In genomic region chr4:97871770-97872439, GRCm38 (mm10) we compare ENCODE assay signal across 8 mouse cellular contexts.
DNase-seq lines count a peak whose midpoint lies in the region; ATAC-seq and TF ChIP-seq lines count a peak whose summit lies in the region.

No protein-coding gene starts in this region.

- ATAC-seq in embryonic facial prominence, embryonic 11.5 days (replicated peaks; ENCODE audit: insufficient number of reproducible peaks, low FRiP score, low TSS enrichment, low read depth): no peak
- ATAC-seq in hindbrain, embryonic 13.5 days (ENCODE audit: low FRiP score): no peak
- no peak for ATAC-seq in midbrain, embryonic 14.5 days (ENCODE audit: low FRiP score, low TSS enrichment)

- DNase-seq in layer of hippocampus, adult 2 months (ENCODE audit: low spot score in 2 of 2): peak in 1 of 2 experiments; percentile 22
- no peak for DNase-seq in layer of hippocampus, postnatal 10 days (ENCODE audit: low spot score in 2 of 2)
- no peak for DNase-seq in embryonic facial prominence, embryonic 11.5 days (ENCODE audit: low spot score)
- DNase-seq in midbrain, embryonic 14.5 days: peak; percentile 12
- no peak for DNase-seq in frontal cortex, postnatal 14 days (ENCODE audit: low spot score in 2 of 2)
- DNase-seq in thymus, adult 2 months: no peak
- no peak for DNase-seq in natural killer cell, adult 2 months (ENCODE audit: low spot score in 2 of 2)

- no peaks in the 10 kb centered on the region for H3K36me3 ChIP-seq in embryonic facial prominence, embryonic 11.5 days (replicated peaks; ENCODE audit: control insufficient read depth, insufficient read depth, low read depth, low read length)
- H3K36me3 ChIP-seq in hindbrain, embryonic 13.5 days: no peaks in the 10 kb centered on the region
- H3K36me3 ChIP-seq in midbrain, embryonic 14.5 days (ENCODE audit: control insufficient read depth, insufficient read depth, low read length): no peaks in the 10 kb centered on the region
- H3K36me3 ChIP-seq in thymus, adult 2 months (ENCODE audit: control insufficient read depth, insufficient read depth, low read length): no peaks in the 10 kb centered on the region

- no peaks in the 10 kb centered on the region for H3K9me3 ChIP-seq in embryonic facial prominence, embryonic 11.5 days (replicated peaks; ENCODE audit: control insufficient read depth, low read length)
- H3K9me3 ChIP-seq in hindbrain, embryonic 13.5 days: no peaks in the 10 kb centered on the region
- no peaks in the 10 kb centered on the region for H3K9me3 ChIP-seq in midbrain, embryonic 14.5 days (ENCODE audit: control insufficient read depth, low read length)

- no peak overlapping the region for H3K4me3 ChIP-seq in layer of hippocampus, adult 2 months
- no peak overlapping the region for H3K4me3 ChIP-seq in embryonic facial prominence, embryonic 11.5 days (ENCODE audit: low read depth, low read length)
- H3K4me3 ChIP-seq in hindbrain, embryonic 13.5 days: no peak overlapping the region
- no peak overlapping the region for H3K4me3 ChIP-seq in midbrain, embryonic 14.5 days (replicated peaks; ENCODE audit: low read depth, low read length)
- H3K4me3 ChIP-seq in thymus, adult 2 months (ENCODE audit: control insufficient read depth, insufficient read depth, low read length): no peak overlapping the region

- WGBS in embryonic facial prominence, embryonic 11.5 days: 41% methylated on average over 9 of the region's 9 CpGs
- WGBS in hindbrain, embryonic 13.5 days: 42% methylated on average over 9 of the region's 9 CpGs
- WGBS in midbrain, embryonic 14.5 days: 46% methylated on average over 9 of the region's 9 CpGs
- WGBS in thymus, adult 2 months: 87% methylated on average over 9 of the region's 9 CpGs

- no peak for TF ChIP-seq CTCF in layer of hippocampus, adult 2 months (conservative IDR thresholded peaks at IDR 0.05)
- no peak for TF ChIP-seq CTCF in thymus, adult 2 months (IDR thresholded peaks at IDR 0.05; ENCODE audit: borderline replicate concordance, control insufficient read depth, extremely low read depth, insufficient read depth, low read length, poor library complexity)

- H3K4me2 ChIP-seq in embryonic facial prominence, embryonic 11.5 days (ENCODE audit: low read depth, low read length): no peak overlapping the region
- no peak overlapping the region for H3K4me2 ChIP-seq in hindbrain, embryonic 13.5 days
- H3K4me2 ChIP-seq in midbrain, embryonic 14.5 days (ENCODE audit: low read length): no peak overlapping the region

- TF ChIP-seq POLR2A in thymus, adult 2 months (IDR thresholded peaks at IDR 0.05; ENCODE audit: control insufficient read depth, extremely low read depth, insufficient read depth, low read length, poor library complexity): no peak

- H3K27me3 ChIP-seq in embryonic facial prominence, embryonic 11.5 days (ENCODE audit: control insufficient read depth, insufficient read depth, low read length): no peaks in the 10 kb centered on the region
- no peaks in the 10 kb centered on the region for H3K27me3 ChIP-seq in hindbrain, embryonic 13.5 days
- no peaks in the 10 kb centered on the region for H3K27me3 ChIP-seq in midbrain, embryonic 14.5 days (ENCODE audit: control insufficient read depth, insufficient read depth, low read length)
- H3K27me3 ChIP-seq in thymus, adult 2 months (ENCODE audit: control insufficient read depth, insufficient read depth, low read length): no peaks in the 10 kb centered on the region

- peaks cover 4% of the 10 kb centered on the region for H3K4me1 ChIP-seq in embryonic facial prominence, embryonic 11.5 days (ENCODE audit: control insufficient read depth, insufficient read depth, low read length)
- H3K4me1 ChIP-seq in hindbrain, embryonic 13.5 days (replicated peaks): peaks cover 57% of the 10 kb centered on the region
- 0 out of 2 replicates have a peak, but pooled peaks cover 8% of the 10 kb centered on the region for H3K4me1 ChIP-seq in midbrain, embryonic 14.5 days (ENCODE audit: control insufficient read depth, insufficient read depth, low read length)
- H3K4me1 ChIP-seq in thymus, adult 2 months (replicated peaks; ENCODE audit: control insufficient read depth, insufficient read depth, low read length): no peaks in the 10 kb centered on the region; the same call in 1 of the 2 replicates

- no peak overlapping the region for H3K9ac ChIP-seq in embryonic facial prominence, embryonic 11.5 days (replicated peaks; ENCODE audit: low read length)
- no peak overlapping the region for H3K9ac ChIP-seq in hindbrain, embryonic 13.5 days
- H3K9ac ChIP-seq in midbrain, embryonic 14.5 days (replicated peaks; ENCODE audit: low read length): no peak overlapping the region

- peak overlapping the region; percentile 95 for H3K27ac ChIP-seq in layer of hippocampus, adult 2 months
- H3K27ac ChIP-seq in embryonic facial prominence, embryonic 11.5 days (replicated peaks; ENCODE audit: low read depth, low read length): peak overlapping the region; percentile 41; the same call in 1 of the 2 replicates
- H3K27ac ChIP-seq in hindbrain, embryonic 13.5 days: peak overlapping the region; percentile 67
- H3K27ac ChIP-seq in midbrain, embryonic 14.5 days (replicated peaks; ENCODE audit: low read depth, low read length): no peak overlapping the region
- no peak overlapping the region for H3K27ac ChIP-seq in thymus, adult 2 months (ENCODE audit: control insufficient read depth, insufficient read depth, low read length)

Comparison
In these comparisons a context has a peak if more than half of its experiments do, and no peak if none do; other contexts are left out.
1. H3K27ac ChIP-seq: peak in layer of hippocampus, adult 2 months (single experiment), embryonic facial prominence, embryonic 11.5 days (single experiment) and hindbrain, embryonic 13.5 days (single experiment); none in midbrain, embryonic 14.5 days (single experiment) and thymus, adult 2 months (single experiment).